Mouse (Mus musculus) frontal cortex, adult (tissue): Measurements from ENCODE around the gene Fam89b.

Experiments
- ATAC-seq: cut with Nextera tagmentation; 2 replicates; pipeline ENCODE4 v1.9.2; 2017; ENCODE audit warnings: mild to moderate bottlenecking, moderate library complexity, mixed read lengths; ENCODE audit not compliant: low TSS enrichment

Gene Fam89b

GRCm38 (mm10) chr19:5684236-5684635 lies 45.2 kb downstream of the Fam89b start:
- ATAC-seq: no peak

DNA sequence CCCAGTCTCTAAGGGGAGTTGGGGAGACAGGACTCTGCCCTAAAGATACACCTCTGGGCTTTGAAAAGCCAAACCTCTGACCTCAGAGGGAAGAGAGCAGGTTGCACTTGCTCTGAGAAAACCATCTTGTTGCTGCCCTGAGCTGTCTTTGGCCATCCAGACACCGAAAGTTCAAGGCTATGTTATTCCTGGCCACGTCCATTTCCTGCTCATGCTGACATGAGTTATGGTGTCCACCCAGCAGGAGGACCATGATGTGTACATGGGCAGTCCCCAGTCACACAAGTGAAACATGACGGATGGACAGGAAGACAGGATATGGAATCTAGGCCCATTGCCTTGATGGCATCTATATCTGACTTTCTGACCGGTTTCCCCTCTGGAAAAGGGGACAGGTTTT lies 49.0 kb downstream of the Fam89b start:
- no peak for ATAC-seq
